Mouse (Mus musculus): ENCODE results near the gene Gpr26. TPM values are rescaled to one million over a fixed set of nuclear protein-coding genes. Genes with fewer than 3 reads are reported as not detected.

Gpr26 gene
- polyA plus RNA-seq (2014; fragmentation: Nextera tagmentation; extraction: Ambion mirVana): 0.04 and 0.08 TPM in 2 replicates

DNA sequence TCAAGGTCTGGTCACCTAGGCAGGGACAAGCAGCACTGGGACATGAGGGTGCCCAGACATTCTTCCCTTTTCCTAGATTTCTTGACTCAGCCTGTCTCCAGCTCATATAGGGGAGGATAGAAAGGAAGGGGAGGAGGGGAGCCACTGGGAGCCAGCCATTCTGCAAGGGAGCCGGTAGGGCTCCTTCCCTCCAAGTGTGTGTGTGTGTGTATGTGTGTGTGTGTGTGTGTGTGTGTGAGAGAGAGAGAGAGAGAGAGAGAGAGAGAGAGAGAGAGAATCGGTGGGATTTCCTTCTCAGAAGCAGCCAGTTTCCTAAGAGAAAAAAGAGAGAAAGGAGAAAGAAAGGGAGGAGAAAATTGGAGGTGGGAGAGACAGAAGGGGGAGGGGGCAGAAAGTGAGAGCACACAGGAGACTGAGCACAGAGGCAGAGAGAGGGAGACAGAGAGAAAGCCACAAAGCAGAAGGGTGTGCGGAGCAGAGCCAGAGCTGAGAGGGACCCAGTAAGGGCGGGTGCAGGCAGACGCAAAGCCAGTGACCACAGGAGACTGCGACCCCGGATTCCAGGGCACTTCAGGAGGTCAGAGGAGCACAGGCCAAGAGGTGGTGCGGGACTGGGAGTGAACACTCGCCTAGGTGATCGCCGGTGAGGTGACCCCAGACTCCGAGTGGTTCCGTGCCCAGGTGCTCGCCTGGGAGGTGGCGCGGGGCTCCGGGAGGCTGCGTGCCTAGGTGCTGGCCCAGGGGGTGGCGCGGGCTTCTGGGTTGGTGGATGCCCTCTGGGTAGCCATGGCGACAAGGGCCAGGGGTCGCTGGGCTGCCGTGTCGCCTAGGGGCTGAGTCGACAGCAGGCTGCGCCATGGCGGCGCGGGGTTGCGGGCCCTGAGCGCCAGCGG, at the start of gene Gpr26:
Gene Gpr26, plus strand, starts transcription at position 438 of the 893 bp plus-strand sequence.
- peak; percentile 22; the same call in 1 of the 2 replicates for ATAC-seq (ENCODE audit: low read depth)
- WGBS: 2% methylated on average over 16 of the region's 32 CpGs

GRCm38 (mm10) chr7:131917384-131917783, 48.9 kb upstream of the Gpr26 start:
- no peak overlapping the region for H3K4me3 ChIP-seq (ENCODE audit: low read depth, low read length)
- H3K36me3 ChIP-seq (ENCODE audit: control insufficient read depth, insufficient read depth, low read length): no peaks in the 10 kb centered on the region
- no peaks in the 10 kb centered on the region for H3K27me3 ChIP-seq (replicated peaks; ENCODE audit: control insufficient read depth, insufficient read depth, low read length)
- H3K4me2 ChIP-seq (ENCODE audit: low read depth, low read length): no peak overlapping the region
- ATAC-seq (ENCODE audit: low read depth): no peak
- no peak overlapping the region for H3K9ac ChIP-seq (ENCODE audit: low read depth, low read length)
- no peaks in the 10 kb centered on the region for H3K4me1 ChIP-seq (ENCODE audit: control insufficient read depth, insufficient read depth, low read length)
- WGBS: 43% methylated on average over 7 of the region's 7 CpGs
- DNase-seq (ENCODE audit: low spot score): peak; percentile 36
- H3K27ac ChIP-seq (replicated peaks; ENCODE audit: low read depth, low read length): no peak overlapping the region
- H3K9me3 ChIP-seq (ENCODE audit: control insufficient read depth, low read length): no peaks in the 10 kb centered on the region

More for the DNA sequence above, at the start of gene Gpr26:
- DNase-seq (ENCODE audit: low spot score): no peak
- Histone ChIP-seq H3K27ac (replicated peaks; ENCODE audit: low read depth, low read length) (no peak within 1 kb of the TSS), H3K36me3 (ENCODE audit: control insufficient read depth, insufficient read depth, low read length) (no peaks in the 10 kb centered on the region), H3K4me1 (ENCODE audit: control insufficient read depth, insufficient read depth, low read length) (no peaks in the 10 kb centered on the region), H3K9me3 (ENCODE audit: control insufficient read depth, low read length) (no peaks in the 10 kb centered on the region), H3K4me2 (ENCODE audit: low read depth, low read length) (peak within 1 kb of the TSS; percentile 48), H3K4me3 (ENCODE audit: low read depth, low read length) (peak within 1 kb of the TSS; percentile 27), H3K27me3 (replicated peaks; ENCODE audit: control insufficient read depth, insufficient read depth, low read length) (peaks cover 57% of the 10 kb centered on the region), H3K9ac (ENCODE audit: low read depth, low read length) (no peak within 1 kb of the TSS)

GRCm38 (mm10) chr7:131927288-131928050, 38.8 kb upstream of the Gpr26 start:
- H3K4me3 ChIP-seq (ENCODE audit: low read depth, low read length): no peak overlapping the region
- DNase-seq (ENCODE audit: low spot score): no peak
- ATAC-seq (ENCODE audit: low read depth): no peak

GRCm38 (mm10) chr7:131937611-131938010, 28.6 kb upstream of the Gpr26 start:
- no peak for ATAC-seq (ENCODE audit: low read depth)
- WGBS: 83% methylated on average over 3 of the region's 3 CpGs

More at GRCm38 (mm10) chr7:131927288-131928050, 38.8 kb upstream of the Gpr26 start:
- Histone ChIP-seq H3K36me3 (ENCODE audit: control insufficient read depth, insufficient read depth, low read length) (no peaks in the 10 kb centered on the region), H3K9ac (ENCODE audit: low read depth, low read length) (no peak overlapping the region), H3K4me2 (ENCODE audit: low read depth, low read length) (no peak overlapping the region), H3K4me1 (ENCODE audit: control insufficient read depth, insufficient read depth, low read length) (no peaks in the 10 kb centered on the region), H3K9me3 (ENCODE audit: control insufficient read depth, low read length) (no peaks in the 10 kb centered on the region), H3K27me3 (replicated peaks; ENCODE audit: control insufficient read depth, insufficient read depth, low read length) (no peaks in the 10 kb centered on the region), H3K27ac (replicated peaks; ENCODE audit: low read depth, low read length) (no peak overlapping the region)
- 32% methylated on average over 9 of the region's 9 CpGs for WGBS

GRCm38 (mm10) chr7:131951131-131951530, 15.1 kb upstream of the Gpr26 start:
- no peak overlapping the region for H3K9ac ChIP-seq (ENCODE audit: low read depth, low read length)
- WGBS: 68% methylated on average over 5 of the region's 5 CpGs

More at GRCm38 (mm10) chr7:131937611-131938010, 28.6 kb upstream of the Gpr26 start:
- Histone ChIP-seq H3K4me2 (ENCODE audit: low read depth, low read length) (no peak overlapping the region), H3K9ac (ENCODE audit: low read depth, low read length) (no peak overlapping the region), H3K4me3 (ENCODE audit: low read depth, low read length) (no peak overlapping the region), H3K27me3 (replicated peaks; ENCODE audit: control insufficient read depth, insufficient read depth, low read length) (no peaks in the 10 kb centered on the region), H3K36me3 (ENCODE audit: control insufficient read depth, insufficient read depth, low read length) (no peaks in the 10 kb centered on the region), H3K9me3 (ENCODE audit: control insufficient read depth, low read length) (no peaks in the 10 kb centered on the region), H3K4me1 (ENCODE audit: control insufficient read depth, insufficient read depth, low read length) (no peaks in the 10 kb centered on the region), H3K27ac (replicated peaks; ENCODE audit: low read depth, low read length) (no peak overlapping the region)
- DNase-seq (ENCODE audit: low spot score): no peak

GRCm38 (mm10) chr7:131953402-131953801, 12.9 kb upstream of the Gpr26 start:
- H3K27me3 ChIP-seq (replicated peaks; ENCODE audit: control insufficient read depth, insufficient read depth, low read length): no peaks in the 10 kb centered on the region
- H3K27ac ChIP-seq (replicated peaks; ENCODE audit: low read depth, low read length): no peak overlapping the region
- H3K4me2 ChIP-seq (ENCODE audit: low read depth, low read length): no peak overlapping the region
- DNase-seq (ENCODE audit: low spot score): no peak
- ATAC-seq (ENCODE audit: low read depth): no peak
- no peak overlapping the region for H3K4me3 ChIP-seq (ENCODE audit: low read depth, low read length)
- no peak overlapping the region for H3K9ac ChIP-seq (ENCODE audit: low read depth, low read length)
- 68% methylated on average over 3 of the region's 3 CpGs for WGBS
- no peaks in the 10 kb centered on the region for H3K36me3 ChIP-seq (ENCODE audit: control insufficient read depth, insufficient read depth, low read length)
- no peaks in the 10 kb centered on the region for H3K9me3 ChIP-seq (ENCODE audit: control insufficient read depth, low read length)
- no peaks in the 10 kb centered on the region for H3K4me1 ChIP-seq (ENCODE audit: control insufficient read depth, insufficient read depth, low read length)

More at GRCm38 (mm10) chr7:131951131-131951530, 15.1 kb upstream of the Gpr26 start:
- Histone ChIP-seq H3K36me3 (ENCODE audit: control insufficient read depth, insufficient read depth, low read length) (no peaks in the 10 kb centered on the region), H3K9me3 (ENCODE audit: control insufficient read depth, low read length) (no peaks in the 10 kb centered on the region), H3K27ac (replicated peaks; ENCODE audit: low read depth, low read length) (no peak overlapping the region), H3K4me1 (ENCODE audit: control insufficient read depth, insufficient read depth, low read length) (no peaks in the 10 kb centered on the region), H3K4me3 (ENCODE audit: low read depth, low read length) (no peak overlapping the region), H3K27me3 (replicated peaks; ENCODE audit: control insufficient read depth, insufficient read depth, low read length) (peaks cover 6% of the 10 kb centered on the region; the same call in 1 of the 2 replicates), H3K4me2 (ENCODE audit: low read depth, low read length) (no peak overlapping the region)
- DNase-seq (ENCODE audit: low spot score): no peak
- no peak for ATAC-seq (ENCODE audit: low read depth)

GRCm38 (mm10) chr7:131958705-131959104, 7.6 kb upstream of the Gpr26 start:
- DNase-seq (ENCODE audit: low spot score): no peak
- H3K27ac ChIP-seq (replicated peaks; ENCODE audit: low read depth, low read length): no peak overlapping the region

DNA sequence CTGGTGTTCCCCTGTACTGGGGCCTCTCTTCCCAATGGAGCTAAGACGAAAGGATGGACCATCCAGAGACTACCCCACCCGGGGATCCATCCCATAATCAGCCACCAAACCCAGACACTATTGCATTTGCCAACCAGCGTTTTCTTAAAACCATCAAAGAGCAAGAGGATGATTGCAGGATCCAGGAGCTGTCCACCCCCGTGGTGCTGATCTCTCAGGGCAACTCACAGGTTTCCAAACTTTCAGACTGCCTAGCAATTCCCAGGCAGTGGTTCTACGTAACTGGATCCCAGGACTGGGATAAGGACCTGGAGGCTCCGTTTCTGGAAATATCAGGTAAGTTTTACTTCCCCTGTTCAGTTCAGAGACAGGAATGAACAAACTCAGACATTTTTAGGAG, 5.7 kb upstream of the Gpr26 start:
- Histone ChIP-seq H3K9ac (ENCODE audit: low read depth, low read length) (no peak overlapping the region), H3K36me3 (ENCODE audit: control insufficient read depth, insufficient read depth, low read length) (no peaks in the 10 kb centered on the region), H3K9me3 (ENCODE audit: control insufficient read depth, low read length) (no peaks in the 10 kb centered on the region), H3K4me2 (ENCODE audit: low read depth, low read length) (no peak overlapping the region), H3K4me1 (ENCODE audit: control insufficient read depth, insufficient read depth, low read length) (no peaks in the 10 kb centered on the region), H3K4me3 (ENCODE audit: low read depth, low read length) (no peak overlapping the region), H3K27me3 (replicated peaks; ENCODE audit: control insufficient read depth, insufficient read depth, low read length) (peaks cover 12% of the 10 kb centered on the region), H3K27ac (replicated peaks; ENCODE audit: low read depth, low read length) (no peak overlapping the region)
- DNase-seq (ENCODE audit: low spot score) (peak; percentile 60), ATAC-seq (ENCODE audit: low read depth) (no peak)
- WGBS: 27% methylated on average over 6 of the region's 6 CpGs

More at GRCm38 (mm10) chr7:131958705-131959104, 7.6 kb upstream of the Gpr26 start:
- WGBS: 55% methylated on average over 1 of the region's 1 CpGs
- no peaks in the 10 kb centered on the region for H3K9me3 ChIP-seq (ENCODE audit: control insufficient read depth, low read length)
- ATAC-seq (ENCODE audit: low read depth): no peak
- no peaks in the 10 kb centered on the region for H3K27me3 ChIP-seq (replicated peaks; ENCODE audit: control insufficient read depth, insufficient read depth, low read length)
- H3K4me3 ChIP-seq (ENCODE audit: low read depth, low read length): no peak overlapping the region
- no peak overlapping the region for H3K4me2 ChIP-seq (ENCODE audit: low read depth, low read length)
- H3K4me1 ChIP-seq (ENCODE audit: control insufficient read depth, insufficient read depth, low read length): no peaks in the 10 kb centered on the region
- no peak overlapping the region for H3K9ac ChIP-seq (ENCODE audit: low read depth, low read length)
- H3K36me3 ChIP-seq (ENCODE audit: control insufficient read depth, insufficient read depth, low read length): no peaks in the 10 kb centered on the region
